8 mouse cellular contexts compared by ENCODE assay signal in genomic region chr3:84344725-84345645, GRCm38 (mm10). TPM values are rescaled to one million over a fixed set of nuclear protein-coding genes. Genes with fewer than 3 reads are reported as not detected.
A peak's percentile ranks its signal among the peaks of the same experiment; 100 is the strongest.
DNase-seq lines count a peak whose midpoint lies in the region; ATAC-seq and TF ChIP-seq lines count a peak whose summit lies in the region.

No protein-coding gene starts in this region.

- no peak overlapping the region for H3K27ac ChIP-seq in cerebellum, adult 2 months (ENCODE audit: insufficient read depth, low read length)
- peak overlapping the region; percentile 80 for H3K27ac ChIP-seq in lung, embryonic 14.5 days (ENCODE audit: low read depth)
- H3K27ac ChIP-seq in thymus, adult 2 months (ENCODE audit: control insufficient read depth, insufficient read depth, low read length) = no peak overlapping the region

- no peak overlapping the region for H3K9ac ChIP-seq in lung, embryonic 14.5 days

- H3K4me1 ChIP-seq in cerebellum, adult 2 months (ENCODE audit: control insufficient read depth, insufficient read depth, low read length) = no peaks in the 10 kb centered on the region
- peaks cover 8% of the 10 kb centered on the region; the same call in 1 of the 2 replicates for H3K4me1 ChIP-seq in lung, embryonic 14.5 days (ENCODE audit: insufficient read depth)
- peaks cover 6% of the 10 kb centered on the region for H3K4me1 ChIP-seq in thymus, adult 2 months (replicated peaks; ENCODE audit: control insufficient read depth, insufficient read depth, low read length)

- ATAC-seq in hematopoietic stem cell, adult 5-6 weeks (replicated peaks in 1 of 2; ENCODE audit: insufficient read depth in 1 of 2, low FRiP score in 2 of 2, low TSS enrichment in 1 of 2, low read depth in 1 of 2, poor library complexity in 2 of 2, severe bottlenecking in 2 of 2) = peak; percentile 73 to 75; a peak in 3 of 4 replicates
- ATAC-seq in lung, embryonic 14.5 days (ENCODE audit: insufficient read depth) = peak; percentile 81

- no peak for TF ChIP-seq POLR2A in cerebellum, adult 2 months (IDR thresholded peaks at IDR 0.05; ENCODE audit: borderline replicate concordance, insufficient read depth, low read length)
- no peak for TF ChIP-seq POLR2A in thymus, adult 2 months (IDR thresholded peaks at IDR 0.05; ENCODE audit: control insufficient read depth, extremely low read depth, insufficient read depth, low read length, poor library complexity)

- no peaks in the 10 kb centered on the region for H3K27me3 ChIP-seq in cerebellum, adult 2 months (ENCODE audit: control insufficient read depth, insufficient read depth, low read length)
- no peaks in the 10 kb centered on the region for H3K27me3 ChIP-seq in lung, embryonic 14.5 days (ENCODE audit: insufficient read depth, low read length)
- no peaks in the 10 kb centered on the region for H3K27me3 ChIP-seq in thymus, adult 2 months (ENCODE audit: control insufficient read depth, insufficient read depth, low read length)

- peak overlapping the region; percentile 33 for H3K4me3 ChIP-seq in cerebellum, adult 2 months (replicated peaks; ENCODE audit: insufficient read depth, low read depth, low read length)
- H3K4me3 ChIP-seq in lung, embryonic 14.5 days (ENCODE audit: low read depth, low read length) = peak overlapping the region; percentile 38
- H3K4me3 ChIP-seq in thymus, adult 2 months (ENCODE audit: control insufficient read depth, insufficient read depth, low read length) = peak overlapping the region; percentile 37

- TF ChIP-seq CTCF in cerebellum, adult 2 months (IDR thresholded peaks at IDR 0.05; ENCODE audit: borderline replicate concordance, insufficient read depth, low read depth, low read length) = peak; percentile 70
- peak; percentile 88 for TF ChIP-seq CTCF in lung, embryonic 14.5 days (IDR thresholded peaks at IDR 0.05; ENCODE audit: low read depth)
- peak; percentile 94 for TF ChIP-seq CTCF in thymus, adult 2 months (IDR thresholded peaks at IDR 0.05; ENCODE audit: borderline replicate concordance, control insufficient read depth, extremely low read depth, insufficient read depth, low read length, poor library complexity)

- 14% methylated on average over 28 of the region's 28 CpGs for WGBS in cerebellum, adult 2 months
- 6% methylated on average over 28 of the region's 28 CpGs for WGBS in lung, embryonic 14.5 days
- 12% methylated on average over 28 of the region's 28 CpGs for WGBS in thymus, adult 2 months

- DNase-seq in MEL-GATA-1-ER (ENCODE audit: extremely low read depth, low read depth) = peak; percentile 73
- DNase-seq in cerebellum, adult 2 months = peak; percentile 71 to 76
- peak; percentile 87 for DNase-seq in forelimb bud, embryonic 11.5 days (ENCODE audit: low read depth, low spot score)
- peak; percentile 61 to 87 for DNase-seq in layer of hippocampus, adult 8-10 months (ENCODE audit: low spot score in 2 of 2)
- DNase-seq in lung, embryonic 14.5 days = peak; percentile 97
- peak; percentile 68 for DNase-seq in ovary, adult 18-20 months (ENCODE audit: low spot score)
- DNase-seq in thymus, adult 2 months = peak; percentile 77

- peak overlapping the region; percentile 76 for H3K4me2 ChIP-seq in lung, embryonic 14.5 days

- no peaks in the 10 kb centered on the region for H3K36me3 ChIP-seq in lung, embryonic 14.5 days (ENCODE audit: insufficient read depth)
- H3K36me3 ChIP-seq in thymus, adult 2 months (ENCODE audit: control insufficient read depth, insufficient read depth, low read length) = no peaks in the 10 kb centered on the region

- H3K9me3 ChIP-seq in lung, embryonic 14.5 days (ENCODE audit: low read depth, low read length) = no peaks in the 10 kb centered on the region

RNA-seq across cellular contexts. Expression of gene Trim2, which starts 38.3 kb away (rescaled TPM):
- polyA plus RNA-seq in cerebellum, adult 2 months (2012; rRNA removed) = 120 and 129 TPM in 2 replicates
- 1.4 and 3.9 TPM in 2 replicates for total RNA-seq in hematopoietic stem cell, adult 5-6 weeks (2017)
- total RNA-seq in layer of hippocampus, adult 8-10 months (2022) = 100 to 1,000 TPM; 369 to 408 (median 383) TPM
- 25.9 and 27.0 TPM in 2 replicates for polyA plus RNA-seq in lung, embryonic 14.5 days (2014; fragmentation: Nextera tagmentation; extraction: Ambion mirVana)
- polyA plus RNA-seq in thymus, adult 2 months (2012; rRNA removed) = 2.9 and 4.2 TPM in 2 replicates
